Mouse (Mus musculus) lung, postnatal 0 days (tissue): ENCODE measurements around the gene Gm7247.
"Not testable (repeated sequence)": the region's sequence is repeated elsewhere in the genome, so short reads cannot be mapped to it uniquely, and the experiment has no call there.

Source experiments
- CTCF ChIP-seq: IDR thresholded peaks from 2 replicates; pipeline ENCODE4 v1.5.1; 2016; ENCODE audit warnings: antibody characterized with exemption, mild to moderate bottlenecking
- EP300 ChIP-seq: IDR thresholded peaks from 2 replicates; pipeline ENCODE4 v1.6.1; 2016; ENCODE audit warnings: antibody characterized with exemption, mild to moderate bottlenecking, control low read depth

DNA sequence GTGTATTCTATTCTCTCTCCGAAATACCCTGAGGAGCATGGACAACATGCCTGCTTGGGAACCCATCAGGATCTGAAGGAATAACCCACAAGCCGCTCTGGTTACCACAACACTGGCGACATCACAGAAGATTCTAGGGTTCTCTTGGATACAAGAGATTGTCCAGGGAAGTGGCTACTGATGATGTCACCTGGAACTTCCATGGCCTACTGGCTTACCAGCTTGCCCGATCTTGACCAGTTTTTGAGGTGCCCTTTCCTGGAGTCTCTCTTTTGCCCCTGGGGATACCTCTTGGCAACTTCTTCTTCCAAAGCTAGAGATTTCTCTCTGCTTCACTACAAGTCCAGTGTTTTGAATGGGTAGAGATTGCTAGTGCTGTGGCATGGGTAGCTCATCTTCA is 230.5 kb downstream of the Gm7247 start, which contains the start of gene Gm17174:
- not testable (repeated sequence) for TF ChIP-seq CTCF, EP300
